Mouse (Mus musculus): ENCODE data around the gene Rasal2. TPM values are rescaled to one million over a fixed set of nuclear protein-coding genes. Genes with fewer than 3 reads are reported as not detected.
A peak's percentile ranks its signal among the peaks of the same experiment; 100 is the strongest.

The Rasal2 gene
- total RNA-seq, 1 experiment, result 8.1 TPM

DNA sequence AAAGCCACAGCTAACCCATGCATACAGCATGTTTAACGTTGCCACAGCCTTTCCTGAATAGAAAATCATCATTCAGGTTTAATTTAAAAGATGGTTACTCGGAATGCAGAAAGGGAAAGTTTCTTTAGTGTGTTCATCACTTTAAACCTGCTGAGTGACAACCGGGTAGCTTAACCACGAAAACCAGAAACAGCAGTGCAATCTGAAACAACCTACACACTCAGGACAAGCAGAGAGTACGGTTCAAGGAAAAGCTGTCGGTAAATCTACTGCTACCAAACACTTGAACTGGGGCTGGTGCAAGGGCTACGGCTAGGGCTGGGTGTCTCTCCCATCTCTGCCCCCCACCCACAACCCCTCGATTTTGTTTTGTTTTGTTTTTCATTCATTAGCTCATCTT lies 1.5 kb downstream of the Rasal2 start:
- Histone ChIP-seq H3K9ac (ENCODE audit: insufficient read depth, low read depth, low read length, poor library complexity, severe bottlenecking) (peak overlapping the region; percentile 26), H3K36me3 (ENCODE audit: control insufficient read depth, insufficient read depth, low read length, poor library complexity, severe bottlenecking) (no peaks in the 10 kb centered on the region), H3K4me3 (ENCODE audit: insufficient read depth in 1 of 2, low read depth in 1 of 2, low read length in 2 of 2, poor library complexity in 1 of 2, severe bottlenecking in 1 of 2) (peak overlapping the region; percentile 88 to 90; a peak in 3 of 4 replicates), H3K27ac (ENCODE audit: insufficient read depth, low read depth, low read length, poor library complexity, severe bottlenecking) (no peak overlapping the region), H3K4me1 (ENCODE audit: control insufficient read depth in 2 of 2, insufficient read depth in 2 of 2, low read length in 2 of 2, poor library complexity in 1 of 2) (0 out of 4 replicates have a peak, but pooled peaks cover 0 to 1% of the 10 kb centered on the region in 2 experiments), H3K9me3 (ENCODE audit: control insufficient read depth, insufficient read depth, low read depth, low read length) (no peaks in the 10 kb centered on the region)
- no peak for DNase-seq (ENCODE audit: low read depth, low spot score)
- in situ Hi-C loops (cut with MboI; ENCODE audit: low sequenced_read_pairs in 2 of 2, unreplicated experiment in 2 of 2), result no loop called here
- TF ChIP-seq ZNF384 (IDR thresholded peaks at IDR 0.05; ENCODE audit: low read depth, low read length) (no peak), MAFK (IDR thresholded peaks at IDR 0.05; ENCODE audit: insufficient read depth, low read depth, low read length) (no peak), HCFC1 (IDR thresholded peaks at IDR 0.05; ENCODE audit: borderline replicate concordance, insufficient read depth, low read length) (no peak), ZC3H11A (IDR thresholded peaks at IDR 0.05; ENCODE audit: borderline replicate concordance, low read depth, low read length) (no peak), CHD2 (IDR thresholded peaks at IDR 0.05; ENCODE audit: low read depth, low read length) (no peak)

DNA sequence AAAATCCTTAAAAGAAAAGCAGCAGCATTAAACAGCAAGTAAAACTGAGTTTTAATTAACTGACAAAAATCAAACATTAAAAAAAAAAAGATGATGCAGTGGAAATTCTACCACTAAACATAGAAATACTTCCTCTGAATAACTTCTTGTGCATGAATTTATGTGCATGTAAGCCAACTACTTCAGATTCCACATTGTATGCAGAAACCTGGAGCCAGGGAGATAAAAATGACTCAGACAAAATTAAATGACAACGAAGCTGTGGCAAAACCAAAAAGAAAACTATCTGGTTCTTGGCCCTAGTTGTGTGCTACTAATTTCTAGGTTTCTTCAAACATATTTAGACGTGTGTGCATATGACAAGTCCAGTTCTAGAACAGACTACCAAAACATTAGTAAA lies 2.7 kb downstream of the Rasal2 start:
- H3K27ac ChIP-seq (ENCODE audit: insufficient read depth, low read depth, low read length, poor library complexity, severe bottlenecking), result no peak overlapping the region

DNA sequence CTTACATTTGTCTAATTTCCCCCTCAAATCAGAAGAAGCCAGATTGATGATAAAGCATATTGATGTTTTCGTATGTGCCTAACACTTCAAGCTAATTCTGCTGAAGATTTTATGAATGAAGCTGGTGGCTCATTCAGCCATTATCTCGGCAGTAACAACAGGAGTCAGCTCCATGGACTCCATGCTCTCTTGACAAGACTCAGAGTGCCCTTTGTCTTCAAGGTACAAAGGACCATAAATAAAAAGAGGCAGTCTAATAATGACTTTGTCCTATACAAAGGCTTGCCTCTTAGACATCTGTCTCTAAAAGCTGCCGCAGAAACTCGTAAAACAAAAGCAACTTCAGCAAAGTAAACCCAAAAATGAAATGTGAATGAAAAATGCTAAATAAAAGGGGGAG lies 24.4 kb downstream of the Rasal2 start:
- no peak for TF ChIP-seq ZNF384 (IDR thresholded peaks at IDR 0.05; ENCODE audit: low read depth, low read length)
- no peak for TF ChIP-seq CHD2 (IDR thresholded peaks at IDR 0.05; ENCODE audit: low read depth, low read length)
- no peak for TF ChIP-seq MAFK (IDR thresholded peaks at IDR 0.05; ENCODE audit: insufficient read depth, low read depth, low read length)
- no peak for TF ChIP-seq ZC3H11A (IDR thresholded peaks at IDR 0.05; ENCODE audit: borderline replicate concordance, low read depth, low read length)
- TF ChIP-seq HCFC1 (IDR thresholded peaks at IDR 0.05; ENCODE audit: borderline replicate concordance, insufficient read depth, low read length), result no peak
- in situ Hi-C loops (cut with MboI; ENCODE audit: low sequenced_read_pairs in 2 of 2, unreplicated experiment in 2 of 2), result no loop called here
- DNase-seq (ENCODE audit: low read depth, low spot score), result no peak
- no peak overlapping the region for H3K4me3 ChIP-seq (ENCODE audit: insufficient read depth in 1 of 2, low read depth in 1 of 2, low read length in 2 of 2, poor library complexity in 1 of 2, severe bottlenecking in 1 of 2)
- H3K4me1 ChIP-seq (ENCODE audit: control insufficient read depth in 2 of 2, insufficient read depth in 2 of 2, low read length in 2 of 2, poor library complexity in 1 of 2), result no peaks in the 10 kb centered on the region
- no peaks in the 10 kb centered on the region for H3K9me3 ChIP-seq (ENCODE audit: control insufficient read depth, insufficient read depth, low read depth, low read length)
- no peak overlapping the region for H3K9ac ChIP-seq (ENCODE audit: insufficient read depth, low read depth, low read length, poor library complexity, severe bottlenecking)
- no peaks in the 10 kb centered on the region for H3K36me3 ChIP-seq (ENCODE audit: control insufficient read depth, insufficient read depth, low read length, poor library complexity, severe bottlenecking)
- no peak overlapping the region for H3K27ac ChIP-seq (ENCODE audit: insufficient read depth, low read depth, low read length, poor library complexity, severe bottlenecking)

More for the DNA sequence above, 2.7 kb downstream of the Rasal2 start:
- no peak overlapping the region for H3K4me3 ChIP-seq (ENCODE audit: insufficient read depth in 1 of 2, low read depth in 1 of 2, low read length in 2 of 2, poor library complexity in 1 of 2, severe bottlenecking in 1 of 2)
- DNase-seq (ENCODE audit: low read depth, low spot score), result no peak
- TF ChIP-seq CHD2 (IDR thresholded peaks at IDR 0.05; ENCODE audit: low read depth, low read length) (no peak), ZC3H11A (IDR thresholded peaks at IDR 0.05; ENCODE audit: borderline replicate concordance, low read depth, low read length) (no peak), HCFC1 (IDR thresholded peaks at IDR 0.05; ENCODE audit: borderline replicate concordance, insufficient read depth, low read length) (no peak), MAFK (IDR thresholded peaks at IDR 0.05; ENCODE audit: insufficient read depth, low read depth, low read length) (no peak), ZNF384 (IDR thresholded peaks at IDR 0.05; ENCODE audit: low read depth, low read length) (no peak)
- H3K9ac ChIP-seq (ENCODE audit: insufficient read depth, low read depth, low read length, poor library complexity, severe bottlenecking), result no peak overlapping the region
- H3K36me3 ChIP-seq (ENCODE audit: control insufficient read depth, insufficient read depth, low read length, poor library complexity, severe bottlenecking), result no peaks in the 10 kb centered on the region
- in situ Hi-C loops (cut with MboI; ENCODE audit: low sequenced_read_pairs in 2 of 2, unreplicated experiment in 2 of 2), result no loop called here
- no peaks in the 10 kb centered on the region for H3K9me3 ChIP-seq (ENCODE audit: control insufficient read depth, insufficient read depth, low read depth, low read length)
- H3K4me1 ChIP-seq (ENCODE audit: control insufficient read depth in 2 of 2, insufficient read depth in 2 of 2, low read length in 2 of 2, poor library complexity in 1 of 2), result 0 out of 4 replicates have a peak, but pooled peaks cover 0 to 1% of the 10 kb centered on the region in 2 experiments

DNA sequence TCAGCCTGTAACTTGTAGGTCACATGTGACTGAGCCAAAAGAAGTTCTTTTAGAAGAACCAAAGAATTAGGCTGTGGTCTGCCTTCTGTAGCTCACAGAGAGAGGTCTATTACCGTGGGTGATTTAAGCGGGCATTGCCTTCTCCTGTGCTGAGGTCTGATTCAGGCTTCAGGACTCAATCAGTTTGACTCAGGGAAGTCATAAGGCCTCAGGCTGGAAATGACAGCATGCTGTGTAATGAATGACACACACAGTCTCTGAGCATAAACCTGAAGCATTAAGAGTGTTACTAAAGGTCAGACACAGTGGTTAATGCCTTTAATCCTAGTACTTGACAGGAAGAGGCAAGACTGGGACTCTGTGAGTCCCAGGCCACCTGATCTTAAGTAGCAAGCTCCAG lies 31.7 kb downstream of the Rasal2 start:
- in situ Hi-C loops (cut with MboI; ENCODE audit: low sequenced_read_pairs in 2 of 2, unreplicated experiment in 2 of 2), result no loop called here
- H3K9ac ChIP-seq (ENCODE audit: insufficient read depth, low read depth, low read length, poor library complexity, severe bottlenecking), result no peak overlapping the region
- no peak for TF ChIP-seq MAFK (IDR thresholded peaks at IDR 0.05; ENCODE audit: insufficient read depth, low read depth, low read length)
- TF ChIP-seq HCFC1 (IDR thresholded peaks at IDR 0.05; ENCODE audit: borderline replicate concordance, insufficient read depth, low read length), result no peak
- no peak for TF ChIP-seq ZNF384 (IDR thresholded peaks at IDR 0.05; ENCODE audit: low read depth, low read length)
- TF ChIP-seq ZC3H11A (IDR thresholded peaks at IDR 0.05; ENCODE audit: borderline replicate concordance, low read depth, low read length), result no peak
- no peak for TF ChIP-seq CHD2 (IDR thresholded peaks at IDR 0.05; ENCODE audit: low read depth, low read length)
- H3K4me1 ChIP-seq (ENCODE audit: control insufficient read depth in 2 of 2, insufficient read depth in 2 of 2, low read length in 2 of 2, poor library complexity in 1 of 2), result 0 out of 4 replicates have a peak, but pooled peaks cover 0 to 1% of the 10 kb centered on the region in 2 experiments
- H3K27ac ChIP-seq (ENCODE audit: insufficient read depth, low read depth, low read length, poor library complexity, severe bottlenecking), result no peak overlapping the region
- peak; percentile 13 for DNase-seq (ENCODE audit: low read depth, low spot score)
- H3K4me3 ChIP-seq (ENCODE audit: insufficient read depth in 1 of 2, low read depth in 1 of 2, low read length in 2 of 2, poor library complexity in 1 of 2, severe bottlenecking in 1 of 2), result no peak overlapping the region
- H3K9me3 ChIP-seq (ENCODE audit: control insufficient read depth, insufficient read depth, low read depth, low read length), result no peaks in the 10 kb centered on the region
- no peaks in the 10 kb centered on the region for H3K36me3 ChIP-seq (ENCODE audit: control insufficient read depth, insufficient read depth, low read length, poor library complexity, severe bottlenecking)

DNA sequence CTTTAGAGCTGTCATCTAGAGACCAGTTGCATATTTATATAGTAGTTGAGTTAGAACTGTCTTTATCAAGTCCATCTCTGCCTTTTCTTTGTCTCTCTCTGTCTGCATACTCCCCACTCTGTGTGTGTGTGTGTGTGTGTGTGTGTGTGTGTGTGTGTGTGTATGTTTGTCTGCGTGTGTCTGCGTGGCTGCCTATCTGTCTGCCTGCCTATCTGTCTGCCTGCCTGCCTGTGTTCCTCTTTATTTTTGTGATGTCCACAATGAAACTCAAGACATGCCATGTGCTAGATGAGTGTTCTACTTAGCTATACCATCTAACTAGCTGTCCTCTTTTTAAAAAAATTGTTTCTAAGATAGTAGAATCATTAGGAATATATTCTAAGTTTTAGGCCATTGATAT lies 42.0 kb downstream of the Rasal2 start:
- H3K4me3 ChIP-seq (ENCODE audit: insufficient read depth in 1 of 2, low read depth in 1 of 2, low read length in 2 of 2, poor library complexity in 1 of 2, severe bottlenecking in 1 of 2), result no peak overlapping the region
- H3K9ac ChIP-seq (ENCODE audit: insufficient read depth, low read depth, low read length, poor library complexity, severe bottlenecking), result no peak overlapping the region
- no peak for DNase-seq (ENCODE audit: low read depth, low spot score)
- TF ChIP-seq ZNF384 (IDR thresholded peaks at IDR 0.05; ENCODE audit: low read depth, low read length) (no peak), MAFK (IDR thresholded peaks at IDR 0.05; ENCODE audit: insufficient read depth, low read depth, low read length) (no peak), ZC3H11A (IDR thresholded peaks at IDR 0.05; ENCODE audit: borderline replicate concordance, low read depth, low read length) (no peak), CHD2 (IDR thresholded peaks at IDR 0.05; ENCODE audit: low read depth, low read length) (no peak), HCFC1 (IDR thresholded peaks at IDR 0.05; ENCODE audit: borderline replicate concordance, insufficient read depth, low read length) (no peak)
- in situ Hi-C loops (cut with MboI; ENCODE audit: low sequenced_read_pairs in 2 of 2, unreplicated experiment in 2 of 2), result no loop called here
- H3K9me3 ChIP-seq (ENCODE audit: control insufficient read depth, insufficient read depth, low read depth, low read length), result no peaks in the 10 kb centered on the region
- no peak overlapping the region for H3K27ac ChIP-seq (ENCODE audit: insufficient read depth, low read depth, low read length, poor library complexity, severe bottlenecking)
- no peaks in the 10 kb centered on the region for H3K4me1 ChIP-seq (ENCODE audit: control insufficient read depth in 2 of 2, insufficient read depth in 2 of 2, low read length in 2 of 2, poor library complexity in 1 of 2)
- H3K36me3 ChIP-seq (ENCODE audit: control insufficient read depth, insufficient read depth, low read length, poor library complexity, severe bottlenecking), result no peaks in the 10 kb centered on the region
